Mouse (Mus musculus) limb, embryonic 10.5 days (tissue): ENCODE data around the gene Ntf5. TPM values are rescaled to one million over a fixed set of nuclear protein-coding genes. Genes with fewer than 3 reads are reported as not detected.
A peak's percentile ranks its signal among the peaks of the same experiment; 100 is the strongest.
"Not testable (repeated sequence)": the region's sequence is repeated elsewhere in the genome, so short reads cannot be mapped to it uniquely, and the experiment has no call there.

Experiments
- DNase-seq: peaks from one replicate; pipeline ENCODE4 v3.0.0-alpha.2; 2017; ENCODE audit warnings: low spot score
- H3K27ac ChIP-seq: fragments of 300-500 bp; sonication (generic); 2 replicates; pipeline ENCODE4 v1.5.1; 2016; ENCODE audit warnings: mild to moderate bottlenecking
- H3K27me3 ChIP-seq: fragments of 300-500 bp; sonication (generic); 2 replicates; pipeline ENCODE4 v1.6.1; 2016; ENCODE audit warnings: low read depth, mild to moderate bottlenecking; ENCODE audit not compliant: poor library complexity, severe bottlenecking
- H3K36me3 ChIP-seq: fragments of 300-500 bp; sonication (generic); 2 replicates; pipeline ENCODE4 v1.6.1; 2016; ENCODE audit warnings: mild to moderate bottlenecking, moderate library complexity
- H3K4me1 ChIP-seq: fragments of 300-500 bp; sonication (generic); 2 replicates; pipeline ENCODE4 v1.6.1; 2016
- H3K4me3 ChIP-seq: fragments of 300-500 bp; sonication (generic); 2 replicates; pipeline ENCODE4 v1.5.1; 2016; ENCODE audit warnings: mild to moderate bottlenecking, moderate library complexity
- H3K9me3 ChIP-seq: fragments of 300-500 bp; sonication (generic); replicated peaks from 2 replicates; pipeline ENCODE4 v1.6.1; 2016; ENCODE audit warnings: mild to moderate bottlenecking
- WGBS: fragments of 180-500 bp; shearing (Covaris S2); methylation state at CpG from one replicate; pipeline ENCODE4 v1.1.7; 2016; 5-methylcytosine and 5-hydroxymethylcytosine counted together
- polyA plus RNA-seq: library from polyadenylated mRNA; unstranded; fragments of >200 nt; fragmentation: Nextera tagmentation; extraction: Ambion mirVana; gene quantifications from 2 replicates; pipeline ENCODE4 v1.2.1, GENCODE M21; 2016

Gene Ntf5
- polyA plus RNA-seq, 1 experiment from 2014 or later, result 2.1 TPM

- Histone ChIP-seq H3K27ac (no peak overlapping the region), H3K4me3 (no peak overlapping the region), H3K36me3 (peaks cover 81% of the 10 kb centered on the region), H3K27me3 (peaks cover 10% of the 10 kb centered on the region), H3K4me1 (peaks cover 20% of the 10 kb centered on the region), H3K9me3 (no peaks in the 10 kb centered on the region)
- no peak for DNase-seq
- 95% methylated on average over 8 of the region's 8 CpGs for WGBS
Measured at GRCm38 (mm10) chr7:45374620-45375019, 38.9 kb upstream of the Ntf5 start.

DNA sequence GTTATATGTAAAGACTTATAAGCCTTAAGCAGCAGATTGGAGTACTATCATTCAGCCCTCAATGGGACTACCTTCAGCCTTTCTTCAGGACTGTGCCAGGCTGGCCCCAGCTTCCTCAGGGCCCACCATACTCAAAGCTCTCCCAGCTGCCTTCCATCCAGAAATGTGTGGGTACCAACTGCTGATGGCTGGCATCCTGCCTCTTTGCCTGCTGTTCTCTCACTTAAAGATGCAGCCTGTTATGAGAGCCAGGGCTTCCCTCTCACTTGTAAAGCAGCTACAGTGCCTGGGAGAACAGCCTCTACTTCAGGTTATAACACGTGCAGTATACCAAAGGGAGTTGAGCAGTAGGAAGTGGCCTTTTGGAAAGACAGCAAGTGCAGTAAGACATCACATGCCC, 37.4 kb upstream of the Ntf5 start:
- Histone ChIP-seq H3K9me3 (no peaks in the 10 kb centered on the region), H3K27me3 (no peaks in the 10 kb centered on the region), H3K36me3 (peaks cover 94% of the 10 kb centered on the region), H3K4me3 (no peak overlapping the region), H3K4me1 (peaks cover 6% of the 10 kb centered on the region), H3K27ac (no peak overlapping the region)
- 92% methylated on average over 1 of the region's 1 CpGs for WGBS
- no peak for DNase-seq

- no peak for DNase-seq
- Histone ChIP-seq H3K27me3 (no peaks in the 10 kb centered on the region), H3K4me1 (no peaks in the 10 kb centered on the region), H3K4me3 (no peak overlapping the region), H3K36me3 (peaks cover 100% of the 10 kb centered on the region), H3K9me3 (no peaks in the 10 kb centered on the region), H3K27ac (no peak overlapping the region)
- 83% methylated on average over 3 of the region's 3 CpGs for WGBS
Measured at GRCm38 (mm10) chr7:45386077-45386476, 27.4 kb upstream of the Ntf5 start.

GRCm38 (mm10) chr7:45395129-45395541, 18.4 kb upstream of the Ntf5 start:
- H3K36me3 ChIP-seq, result peaks cover 44% of the 10 kb centered on the region
- H3K4me3 ChIP-seq, result peak overlapping the region; percentile 87
- H3K27ac ChIP-seq, result peak overlapping the region; percentile 98
- no peak for DNase-seq
- H3K9me3 ChIP-seq, result no peaks in the 10 kb centered on the region
- H3K27me3 ChIP-seq, result no peaks in the 10 kb centered on the region
- 0% methylated on average over 19 of the region's 20 CpGs for WGBS
- H3K4me1 ChIP-seq, result peaks cover 18% of the 10 kb centered on the region

DNA sequence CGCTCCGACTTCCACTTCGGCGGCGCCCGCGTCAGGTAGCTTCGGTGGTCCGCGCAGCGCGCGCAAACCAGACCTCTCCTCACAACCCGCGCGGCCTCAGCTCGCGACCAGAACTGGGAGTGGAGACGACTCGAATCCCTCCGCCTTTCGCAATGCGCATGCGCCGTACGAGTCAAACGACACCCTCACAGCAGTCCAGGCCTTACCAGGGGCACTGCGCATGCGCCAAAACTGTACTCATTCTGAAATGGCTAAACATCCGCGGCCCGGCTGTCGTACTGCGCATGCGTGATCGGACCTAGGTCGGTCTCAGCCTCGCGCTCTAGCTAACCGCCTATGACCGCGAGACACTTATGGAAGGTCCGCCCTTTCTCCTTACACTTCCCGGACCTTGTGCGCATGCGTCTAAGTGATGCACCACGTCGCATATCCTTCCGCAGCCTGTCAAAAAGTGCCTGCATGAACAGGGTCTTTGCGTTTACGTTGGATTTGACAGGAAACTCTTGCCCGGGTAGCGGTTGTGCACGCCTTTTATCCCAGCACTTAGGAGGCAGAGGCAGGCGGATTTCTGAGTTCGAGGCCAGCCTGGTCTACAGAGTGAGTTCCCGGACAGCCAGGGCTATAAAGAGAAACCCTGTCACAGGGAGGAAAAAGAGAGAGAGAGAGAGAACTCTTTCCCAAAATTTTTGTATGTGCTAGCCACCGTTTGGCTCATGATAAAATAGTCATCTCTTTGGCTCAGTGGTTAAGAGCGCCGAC, 17.7 kb upstream of the Ntf5 start, which contains the start of gene Snrnp70:
Snrnp70 (minus strand) TSS at position 165 of the 759 bp plus-strand sequence.
- peak within 1 kb of the TSS; percentile 98 for H3K27ac ChIP-seq
- no peaks in the 10 kb centered on the region for H3K9me3 ChIP-seq
- peaks cover 38% of the 10 kb centered on the region for H3K36me3 ChIP-seq
- DNase-seq, result peak; percentile 100
- peak within 1 kb of the TSS; percentile 87 for H3K4me3 ChIP-seq
- peaks cover 18% of the 10 kb centered on the region for H3K4me1 ChIP-seq
- no peaks in the 10 kb centered on the region for H3K27me3 ChIP-seq
- WGBS, result under 1% methylated on average over 60 of the region's 60 CpGs

DNA sequence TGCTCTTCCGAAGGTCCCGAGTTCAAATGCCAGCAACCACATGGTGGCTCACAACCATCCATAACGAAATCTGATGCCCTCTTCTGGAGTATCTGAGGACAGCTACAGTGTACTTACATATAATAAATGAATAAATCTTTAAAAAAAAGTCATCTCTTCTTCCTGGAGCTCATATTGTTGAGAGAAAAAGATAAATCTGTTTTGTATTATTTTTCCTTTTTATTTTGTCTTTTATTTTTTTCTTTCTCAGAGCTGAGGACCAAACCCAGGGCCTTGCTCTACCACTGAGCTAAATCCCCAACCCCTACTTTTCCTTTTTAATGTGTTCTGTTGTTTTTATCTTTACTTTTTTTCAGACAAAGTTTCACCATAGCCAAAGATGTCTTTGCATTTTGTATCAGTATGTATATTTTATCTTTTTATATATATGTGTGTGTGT, 17.1 kb upstream of the Ntf5 start:
- Histone ChIP-seq H3K4me1 (peaks cover 18% of the 10 kb centered on the region), H3K4me3 (peak overlapping the region; percentile 87), H3K36me3 (peaks cover 33% of the 10 kb centered on the region), H3K27ac (peak overlapping the region; percentile 98; the same call in 1 of the 2 replicates)
- H3K9me3 ChIP-seq, H3K27me3 ChIP-seq, DNase-seq: not testable (repeated sequence)
- 6% methylated on average over 3 of the region's 3 CpGs for WGBS

DNA sequence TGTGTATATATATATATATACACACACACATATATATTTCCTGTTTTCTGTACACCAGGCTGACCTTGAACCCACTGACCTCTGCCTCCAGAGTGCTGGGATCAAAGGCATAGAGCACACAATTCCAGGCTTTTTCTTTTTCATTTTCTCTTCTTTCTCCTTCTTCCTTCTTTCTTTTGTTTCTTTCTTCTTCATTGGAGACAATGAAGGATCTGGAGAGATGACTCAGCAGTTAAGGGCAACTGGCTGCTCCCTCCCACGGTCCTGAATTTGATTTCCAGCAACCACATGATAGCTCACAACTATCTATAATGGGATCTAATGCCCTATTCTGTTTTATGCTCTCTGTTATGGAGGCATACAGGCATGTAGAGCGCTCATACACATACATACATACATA, 16.7 kb upstream of the Ntf5 start:
- Histone ChIP-seq H3K27ac (no peak overlapping the region), H3K4me1 (peaks cover 18% of the 10 kb centered on the region), H3K27me3 (no peaks in the 10 kb centered on the region), H3K4me3 (no peak overlapping the region), H3K36me3 (peaks cover 28% of the 10 kb centered on the region), H3K9me3 (no peaks in the 10 kb centered on the region)
- 81% methylated on average over 2 of the region's 2 CpGs for WGBS
- no peak for DNase-seq

- Histone ChIP-seq H3K4me1 (peaks cover 6% of the 10 kb centered on the region), H3K9me3 (no peaks in the 10 kb centered on the region), H3K4me3 (no peak overlapping the region), H3K36me3 (no peaks in the 10 kb centered on the region), H3K27ac (no peak overlapping the region), H3K27me3 (peaks cover 19% of the 10 kb centered on the region)
- 79% methylated on average over 10 of the region's 10 CpGs for WGBS
- no peak for DNase-seq
Measured at GRCm38 (mm10) chr7:45401521-45402085, 11.9 kb upstream of the Ntf5 start.

DNA sequence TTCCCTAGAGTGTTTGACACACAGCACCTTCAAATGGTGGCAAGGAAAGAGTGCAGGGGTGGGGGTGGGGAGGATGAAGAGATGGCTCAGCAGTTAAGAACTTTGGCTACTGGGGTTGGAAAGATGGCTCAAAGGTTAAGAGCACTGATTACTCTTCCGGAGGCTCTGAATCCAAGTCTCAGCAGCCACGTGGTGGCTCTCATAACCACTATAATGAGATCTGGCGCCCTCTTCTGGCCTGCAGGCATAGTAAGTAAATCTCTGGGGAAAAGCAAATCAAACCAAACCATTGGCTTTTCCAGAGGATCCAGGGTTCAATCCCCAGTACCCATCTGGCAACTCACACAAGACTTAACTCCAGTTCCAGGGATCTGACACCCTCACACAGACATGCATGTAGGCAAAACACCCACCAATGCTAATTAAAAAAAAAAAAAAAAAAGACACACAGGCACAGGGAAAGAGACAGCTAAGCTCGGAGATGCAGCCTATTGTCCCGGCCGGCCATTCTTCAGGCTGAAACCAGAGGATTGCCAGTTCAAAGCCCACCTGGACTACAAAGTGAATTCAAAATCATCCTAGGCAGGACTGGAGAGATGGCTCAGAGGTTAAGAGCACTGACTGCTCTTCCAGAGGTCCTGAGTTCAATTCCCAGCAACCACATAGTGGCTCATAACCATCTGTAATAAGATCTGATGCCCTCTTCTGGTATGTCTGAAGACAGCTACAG, 9.8 kb upstream of the Ntf5 start:
- H3K4me1 ChIP-seq, result peaks cover 8% of the 10 kb centered on the region
- H3K4me3 ChIP-seq, result no peak overlapping the region
- peaks cover 40% of the 10 kb centered on the region for H3K27me3 ChIP-seq
- no peak overlapping the region for H3K27ac ChIP-seq
- 46% methylated on average over 6 of the region's 6 CpGs for WGBS
- DNase-seq, result peak; percentile 78
- no peaks in the 10 kb centered on the region for H3K9me3 ChIP-seq
- H3K36me3 ChIP-seq, result no peaks in the 10 kb centered on the region

DNA sequence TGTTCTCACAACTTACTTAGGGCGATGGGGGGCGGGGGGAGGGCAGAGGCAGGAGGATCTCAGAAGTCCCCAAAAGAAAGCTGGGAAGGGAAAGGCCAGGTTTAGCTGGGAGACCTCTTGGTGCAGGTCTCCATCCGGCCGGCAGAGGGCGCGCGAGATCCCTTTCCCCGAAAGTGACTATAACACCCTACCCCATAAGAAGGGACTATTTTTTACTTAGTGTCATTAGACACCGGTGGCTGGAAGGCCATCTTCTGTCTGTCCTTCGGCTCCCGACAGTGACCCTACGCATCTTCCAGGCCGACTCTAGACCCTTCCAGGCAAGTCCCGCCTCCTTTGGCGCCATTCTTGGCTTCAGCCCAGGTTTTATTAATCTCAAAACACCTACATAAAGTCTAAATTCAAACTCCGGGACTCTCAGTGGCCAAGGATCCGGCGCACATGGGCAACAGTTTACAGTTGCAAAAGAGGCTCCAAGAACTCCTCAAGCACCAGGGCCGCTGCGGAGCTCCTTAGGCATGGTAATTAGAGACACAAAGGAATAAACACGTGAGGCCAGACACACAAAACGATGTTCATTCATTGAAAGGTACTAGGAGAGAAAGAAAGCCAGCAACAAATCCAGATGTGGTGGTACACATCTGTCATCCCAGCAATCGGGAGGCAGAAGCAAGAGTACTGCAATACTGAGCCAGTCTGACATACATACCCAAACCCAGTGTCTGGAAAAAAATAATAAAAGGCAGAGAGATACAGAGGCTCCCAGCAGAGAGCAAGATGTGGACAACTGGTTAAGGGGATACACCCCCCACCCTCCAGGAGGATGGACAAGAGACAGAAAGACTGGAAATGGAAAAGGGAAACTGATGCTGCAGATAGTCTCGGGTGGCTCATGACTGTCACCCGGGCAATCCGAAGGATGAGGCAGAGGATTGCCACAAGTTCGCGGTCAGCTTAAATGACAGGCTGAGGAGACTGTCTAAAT, 8.1 kb upstream of the Ntf5 start, which contains the start of gene Kcna7:
Kcna7 (plus strand) TSS at position 563 of the 985 bp plus-strand sequence.
- WGBS, result 15% methylated on average over 28 of the region's 28 CpGs
- H3K4me3 ChIP-seq, result peak within 1 kb of the TSS; percentile 44
- peak within 1 kb of the TSS; percentile 27; the same call in 1 of the 2 replicates for H3K27ac ChIP-seq

DNA sequence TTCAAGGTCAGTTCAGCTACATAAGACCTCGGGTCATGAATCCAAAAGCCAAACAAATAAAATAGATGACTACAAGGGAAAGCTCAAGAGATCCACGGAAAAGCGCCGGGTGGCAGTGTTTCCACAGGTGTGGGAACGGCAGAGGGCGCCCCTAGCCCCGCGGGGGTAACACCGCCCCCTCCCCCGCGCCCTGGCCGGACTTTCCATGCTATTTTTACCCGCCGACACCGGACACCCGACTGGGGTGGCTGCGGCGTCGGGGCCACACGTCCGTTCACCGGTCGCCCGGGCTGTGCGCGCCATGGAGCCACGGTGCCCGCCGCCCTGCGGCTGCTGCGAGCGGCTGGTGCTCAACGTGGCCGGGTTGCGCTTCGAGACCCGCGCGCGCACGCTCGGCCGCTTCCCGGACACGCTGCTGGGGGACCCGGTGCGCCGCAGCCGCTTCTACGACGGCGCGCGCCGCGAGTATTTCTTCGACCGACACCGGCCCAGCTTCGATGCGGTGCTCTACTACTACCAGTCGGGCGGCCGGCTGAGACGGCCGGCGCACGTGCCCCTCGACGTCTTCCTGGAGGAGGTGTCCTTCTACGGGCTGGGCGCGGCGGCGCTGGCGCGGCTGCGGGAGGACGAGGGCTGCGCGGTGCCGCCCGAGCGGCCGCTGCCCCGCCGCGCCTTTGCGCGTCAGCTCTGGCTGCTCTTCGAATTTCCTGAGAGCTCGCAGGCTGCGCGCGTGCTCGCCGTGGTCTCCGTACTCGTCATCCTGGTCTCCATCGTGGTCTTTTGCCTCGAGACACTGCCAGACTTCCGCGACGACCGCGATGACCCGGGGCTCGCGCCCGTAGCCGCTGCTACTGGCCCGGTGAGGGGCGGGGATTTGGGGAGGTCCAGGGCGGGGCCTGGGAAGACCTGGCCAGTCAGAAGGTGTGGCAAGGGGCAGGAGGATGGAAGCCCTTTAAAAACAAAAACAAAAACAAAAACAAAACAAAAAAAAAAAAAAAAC, 7.0 kb upstream of the Ntf5 start:
- Histone ChIP-seq H3K36me3 (no peaks in the 10 kb centered on the region), H3K27ac (peak overlapping the region; percentile 27; the same call in 1 of the 2 replicates), H3K4me3 (peak overlapping the region; percentile 44), H3K9me3 (no peaks in the 10 kb centered on the region), H3K4me1 (peaks cover 8% of the 10 kb centered on the region), H3K27me3 (peaks cover 68% of the 10 kb centered on the region)
- DNase-seq, result no peak
- 3% methylated on average over 114 of the region's 114 CpGs for WGBS

More for the DNA sequence above, 8.1 kb upstream of the Ntf5 start, which contains the start of gene Kcna7:
- DNase-seq, result peak; percentile 83
- Histone ChIP-seq H3K27me3 (peaks cover 57% of the 10 kb centered on the region), H3K4me1 (peaks cover 8% of the 10 kb centered on the region), H3K36me3 (no peaks in the 10 kb centered on the region), H3K9me3 (no peaks in the 10 kb centered on the region)
